Mouse (Mus musculus) spleen, adult 2 months (tissue): ENCODE results near the gene Meiob. TPM values are rescaled to one million over a fixed set of nuclear protein-coding genes. Genes with fewer than 3 reads are reported as not detected.

Experiments used
- DNase-seq, 2 experiments: peaks; one replicate each; pipeline versions ENCODE4 v3.0.0 to v3.0.0-alpha.2; 2012 to 2021; ENCODE audit warnings: low spot score in 2 of 2, low read depth in 1 of 2
- H3K27ac ChIP-seq: fragments of 200-500 bp; 2 replicates; pipeline ENCODE4 v1.5.1; 2012; ENCODE audit warnings: low read length, inconsistent platforms; ENCODE audit not compliant: insufficient read depth
- H3K27me3 ChIP-seq: fragments of 200-500 bp; 2 replicates; pipeline ENCODE4 v1.6.1; 2012; ENCODE audit warnings: mild to moderate bottlenecking, moderate library complexity, low read length, inconsistent platforms; ENCODE audit not compliant: control insufficient read depth, insufficient read depth
- H3K36me3 ChIP-seq: fragments of 200-500 bp; 2 replicates; pipeline ENCODE4 v1.6.1; 2012; ENCODE audit warnings: mild to moderate bottlenecking, low read length, inconsistent platforms; ENCODE audit not compliant: control insufficient read depth, insufficient read depth
- H3K4me1 ChIP-seq: fragments of 200-500 bp; 2 replicates; pipeline ENCODE4 v1.6.1; 2011; ENCODE audit warnings: inconsistent platforms; ENCODE audit not compliant: control insufficient read depth, insufficient read depth, insufficient read length
- H3K4me3 ChIP-seq: fragments of 200-500 bp; 2 replicates; pipeline ENCODE4 v1.5.1; 2011; ENCODE audit warnings: mild to moderate bottlenecking, inconsistent platforms; ENCODE audit not compliant: insufficient read depth, insufficient read length; ENCODE audit errors: extremely low read depth
- CTCF ChIP-seq: fragments of 200-500 bp; IDR thresholded peaks from 2 replicates; pipeline ENCODE4 v1.5.1; 2011; ENCODE audit warnings: mild to moderate bottlenecking, inconsistent platforms; ENCODE audit not compliant: insufficient read depth, insufficient read length, insufficient replicate concordance; ENCODE audit errors: extremely low read depth
- POLR2A ChIP-seq: fragments of 200-500 bp; IDR thresholded peaks from 2 replicates; pipeline ENCODE4 v1.6.1; 2011; ENCODE audit warnings: low read depth, low read length, inconsistent platforms
- WGBS: fragments of 180-500 bp; shearing (Covaris S2); methylation state at CpG from one replicate; pipeline ENCODE4 v1.1.7; 2018; 5-methylcytosine and 5-hydroxymethylcytosine counted together
- polyA plus RNA-seq: library from polyadenylated mRNA; depleted of rRNA; stranded (reverse); fragments of >200 nt; gene quantifications from 2 replicates; pipeline ENCODE4 v1.2.3, GENCODE M21; 2012

Gene Meiob
- polyA plus RNA-seq, 1 experiment: not detected

GRCm38 (mm10) chr17:24861785-24862184, 57.7 kb downstream of the Meiob start:
- Histone ChIP-seq H3K27me3 (no peaks in the 10 kb centered on the region), H3K4me3 (no peak overlapping the region), H3K36me3 (peaks cover 40% of the 10 kb centered on the region), H3K4me1 (no peaks in the 10 kb centered on the region), H3K27ac (no peak overlapping the region)
- 95% methylated on average over 3 of the region's 3 CpGs for WGBS
- no peak for DNase-seq
- TF ChIP-seq CTCF (no peak), POLR2A (no peak)

- Histone ChIP-seq H3K27ac (no peak within 1 kb of the TSS), H3K4me3 (no peak within 1 kb of the TSS), H3K36me3 (peaks cover 30% of the 10 kb centered on the region), H3K4me1 (no peaks in the 10 kb centered on the region), H3K27me3 (no peaks in the 10 kb centered on the region)
- no peak for TF ChIP-seq CTCF
- TF ChIP-seq POLR2A: no peak
- DNase-seq: no peak
- 92% methylated on average over 8 of the region's 8 CpGs for WGBS
These were observed 61.7 kb downstream of the Meiob start, which contains the start of gene Igfals for GRCm38 (mm10) chr17:24865776-24866175. Igfals (plus strand) TSS chr17:24865997.

GRCm38 (mm10) chr17:24867914-24868313, 63.8 kb downstream of the Meiob start:
- Histone ChIP-seq H3K27me3 (no peaks in the 10 kb centered on the region), H3K36me3 (peaks cover 19% of the 10 kb centered on the region), H3K4me1 (no peaks in the 10 kb centered on the region), H3K27ac (no peak overlapping the region), H3K4me3 (no peak overlapping the region)
- WGBS: 95% methylated on average over 10 of the region's 10 CpGs
- TF ChIP-seq POLR2A (no peak), CTCF (no peak)
- no peak for DNase-seq

- no peaks in the 10 kb centered on the region for H3K36me3 ChIP-seq
- no peak for DNase-seq
- H3K27ac ChIP-seq: no peak overlapping the region
- WGBS: 69% methylated on average over 4 of the region's 4 CpGs
- no peaks in the 10 kb centered on the region for H3K4me1 ChIP-seq
- H3K27me3 ChIP-seq: no peaks in the 10 kb centered on the region
- TF ChIP-seq POLR2A (no peak), CTCF (no peak)
- no peak overlapping the region for H3K4me3 ChIP-seq
These were observed 69.8 kb downstream of the Meiob start for GRCm38 (mm10) chr17:24873695-24874404.

- no peaks in the 10 kb centered on the region for H3K4me1 ChIP-seq
- H3K27me3 ChIP-seq: no peaks in the 10 kb centered on the region
- WGBS: 38% methylated on average over 1 of the region's 1 CpGs
- TF ChIP-seq POLR2A: no peak
- no peak for TF ChIP-seq CTCF
- no peak overlapping the region for H3K4me3 ChIP-seq
- H3K27ac ChIP-seq: no peak overlapping the region
- H3K36me3 ChIP-seq: no peaks in the 10 kb centered on the region
- DNase-seq: no peak
These were observed 70.3 kb downstream of the Meiob start for GRCm38 (mm10) chr17:24874405-24874745.

- H3K27ac ChIP-seq: no peak overlapping the region
- no peak for TF ChIP-seq POLR2A
- TF ChIP-seq CTCF: no peak
- no peak overlapping the region for H3K4me3 ChIP-seq
- 90% methylated on average over 8 of the region's 8 CpGs for WGBS
- no peak for DNase-seq
- H3K36me3 ChIP-seq: no peaks in the 10 kb centered on the region
- no peaks in the 10 kb centered on the region for H3K27me3 ChIP-seq
- H3K4me1 ChIP-seq: no peaks in the 10 kb centered on the region
These were observed 70.9 kb downstream of the Meiob start for GRCm38 (mm10) chr17:24874989-24875388.

GRCm38 (mm10) chr17:24877336-24878116, 73.4 kb downstream of the Meiob start:
- no peaks in the 10 kb centered on the region for H3K4me1 ChIP-seq
- no peak overlapping the region for H3K27ac ChIP-seq
- no peaks in the 10 kb centered on the region for H3K27me3 ChIP-seq
- WGBS: 83% methylated on average over 10 of the region's 10 CpGs
- DNase-seq: no peak
- no peaks in the 10 kb centered on the region; the same call in 1 of the 2 replicates for H3K36me3 ChIP-seq
- no peak for TF ChIP-seq CTCF
- no peak for TF ChIP-seq POLR2A
- no peak overlapping the region for H3K4me3 ChIP-seq
